23 mouse cellular contexts compared by ENCODE assay signal in the genomic region with DNA sequence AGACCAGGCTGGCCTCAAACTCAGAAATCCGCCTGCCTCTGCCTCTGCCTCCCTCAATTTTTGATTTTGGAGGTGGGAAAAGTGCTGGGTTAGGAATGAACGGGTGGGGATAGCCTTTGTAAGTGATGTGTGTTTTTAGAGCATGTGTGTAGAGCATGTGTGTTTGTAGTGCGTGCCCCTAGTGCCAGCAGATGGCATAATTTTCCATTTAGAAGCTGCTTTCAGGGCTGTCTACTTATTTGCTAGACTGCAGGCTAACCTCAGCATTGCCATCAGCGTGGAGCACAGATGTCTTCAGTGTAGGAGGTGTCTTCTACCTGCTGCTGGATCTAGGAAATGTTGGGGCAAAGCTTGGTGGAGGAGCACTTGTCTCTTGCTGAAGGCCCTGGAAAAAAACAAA. TPM values are rescaled to one million over a fixed set of nuclear protein-coding genes. Genes with fewer than 3 reads are reported as not detected.
DNase-seq lines count a peak whose midpoint lies in the region; ATAC-seq and TF ChIP-seq lines count a peak whose summit lies in the region.
"Had no signal": no experiment of that assay in that cellular context is flagged by ENCODE, and none has a peak within 500 bp of the region (broad histone marks: within the 10 kb centered on the region; RNA-seq: fewer than 3 reads in every experiment).

No protein-coding gene starts in this region.

- 61% methylated on average over 4 of the region's 4 CpGs for WGBS in intestine, postnatal 0 days
- WGBS in intestine, embryonic 15.5 days: 68% methylated on average over 4 of the region's 4 CpGs
- 84% methylated on average over 4 of the region's 4 CpGs for WGBS in midbrain, postnatal 0 days
- 73% methylated on average over 4 of the region's 4 CpGs for WGBS in midbrain, embryonic 16.5 days
- 55% methylated on average over 4 of the region's 4 CpGs for WGBS in stomach, postnatal 0 days

- peak; percentile 14 for DNase-seq in midbrain, postnatal 0 days (ENCODE audit: low spot score)
- peak; percentile 58 for DNase-seq in R1 (ENCODE audit: low read depth, low spot score)
- no peak for DNase-seq in stomach, postnatal 0 days (ENCODE audit: low spot score)
- DNase-seq in adrenal gland, adult (ENCODE audit: inconsistent age in 2 of 2, low spot score in 1 of 2): no peak
- no peak for DNase-seq in right cerebral cortex, postnatal 10 days (ENCODE audit: low spot score in 2 of 2)
- DNase-seq: adrenal gland, adult 8-10 months; cerebellum, adult 18-20 months; gastrocnemius, postnatal 14 days; kidney, postnatal 4 days; left cerebral cortex, postnatal 4 days; right cerebral cortex, postnatal 14 days; thymus, postnatal 14 days had no signal

- no peaks in the 10 kb centered on the region for H3K9me3 ChIP-seq in intestine, postnatal 0 days (ENCODE audit: control insufficient read depth)
- no peaks in the 10 kb centered on the region for H3K9me3 ChIP-seq in intestine, embryonic 15.5 days
- H3K9me3 ChIP-seq in midbrain, postnatal 0 days (ENCODE audit: low read length): no peaks in the 10 kb centered on the region
- no peaks in the 10 kb centered on the region for H3K9me3 ChIP-seq in midbrain, embryonic 16.5 days (replicated peaks; ENCODE audit: control insufficient read depth, low read length, poor library complexity, severe bottlenecking)
- no peaks in the 10 kb centered on the region for H3K9me3 ChIP-seq in stomach, postnatal 0 days (ENCODE audit: control insufficient read depth, low read length)
- H3K9me3 ChIP-seq: embryonic facial prominence, embryonic 12.5 days; hindbrain, embryonic 10.5 days; liver, embryonic 12.5 days; lung, embryonic 15.5 days; neural tube, embryonic 12.5 days had no signal

- no peak for TF ChIP-seq EP300 in stomach, postnatal 0 days (optimal IDR thresholded peaks at IDR 0.05)

- H3K27ac ChIP-seq in intestine, postnatal 0 days (ENCODE audit: low read depth, low read length): no peak overlapping the region
- H3K27ac ChIP-seq in intestine, embryonic 15.5 days: no peak overlapping the region
- no peak overlapping the region for H3K27ac ChIP-seq in midbrain, postnatal 0 days (ENCODE audit: low read depth, low read length)
- H3K27ac ChIP-seq in midbrain, embryonic 16.5 days (ENCODE audit: low read length): no peak overlapping the region
- H3K27ac ChIP-seq in stomach, postnatal 0 days (replicated peaks): no peak overlapping the region
- H3K27ac ChIP-seq: embryonic facial prominence, embryonic 12.5 days; hindbrain, embryonic 10.5 days; liver, embryonic 12.5 days; lung, embryonic 15.5 days; neural tube, embryonic 12.5 days had no signal

- no peaks in the 10 kb centered on the region for H3K4me1 ChIP-seq in intestine, postnatal 0 days (replicated peaks; ENCODE audit: control insufficient read depth, insufficient read depth, low read length)
- no peaks in the 10 kb centered on the region for H3K4me1 ChIP-seq in intestine, embryonic 15.5 days (replicated peaks)
- H3K4me1 ChIP-seq in midbrain, postnatal 0 days (ENCODE audit: insufficient read depth, low read length): no peaks in the 10 kb centered on the region
- H3K4me1 ChIP-seq in midbrain, embryonic 16.5 days (ENCODE audit: control insufficient read depth, insufficient read depth, low read length): no peaks in the 10 kb centered on the region
- no peaks in the 10 kb centered on the region for H3K4me1 ChIP-seq in stomach, postnatal 0 days (replicated peaks; ENCODE audit: control insufficient read depth, insufficient read depth)
- H3K4me1 ChIP-seq: embryonic facial prominence, embryonic 12.5 days; hindbrain, embryonic 10.5 days; liver, embryonic 12.5 days; neural tube, embryonic 12.5 days had no signal

- no peak for ATAC-seq in intestine, postnatal 0 days
- ATAC-seq in intestine, embryonic 15.5 days: no peak
- 0 out of 2 replicates have a peak, but pooled peaks have one; percentile 38 for ATAC-seq in midbrain, postnatal 0 days (ENCODE audit: low FRiP score)
- no peak for ATAC-seq in midbrain, embryonic 16.5 days
- ATAC-seq in stomach, postnatal 0 days (ENCODE audit: low FRiP score, low TSS enrichment): no peak
- ATAC-seq: intestine, embryonic 16.5 days; liver, embryonic 12.5 days had no signal

- H3K9ac ChIP-seq in intestine, postnatal 0 days (ENCODE audit: low read depth, low read length): no peak overlapping the region
- H3K9ac ChIP-seq in intestine, embryonic 15.5 days: no peak overlapping the region
- H3K9ac ChIP-seq in midbrain, postnatal 0 days (replicated peaks; ENCODE audit: low read length, poor library complexity, severe bottlenecking): no peak overlapping the region
- no peak overlapping the region for H3K9ac ChIP-seq in midbrain, embryonic 16.5 days (ENCODE audit: low read depth, low read length)
- no peak overlapping the region for H3K9ac ChIP-seq in stomach, postnatal 0 days (ENCODE audit: low read length)
- H3K9ac ChIP-seq: embryonic facial prominence, embryonic 12.5 days; liver, embryonic 12.5 days; lung, embryonic 15.5 days; neural tube, embryonic 12.5 days had no signal

- peak; percentile 18; the same call in 1 of the 2 replicates for TF ChIP-seq CTCF in intestine, postnatal 0 days (IDR thresholded peaks at IDR 0.05; ENCODE audit: low read depth)
- TF ChIP-seq CTCF in midbrain, postnatal 0 days (IDR thresholded peaks at IDR 0.05): peak; percentile 49
- TF ChIP-seq CTCF in stomach, postnatal 0 days (IDR thresholded peaks at IDR 0.05; ENCODE audit: low read depth): 0 out of 2 replicates have a peak, but pooled peaks have one; percentile 10

- no peak overlapping the region for H3K4me3 ChIP-seq in intestine, postnatal 0 days (ENCODE audit: low read depth, low read length)
- no peak overlapping the region for H3K4me3 ChIP-seq in intestine, embryonic 15.5 days (replicated peaks)
- H3K4me3 ChIP-seq in midbrain, postnatal 0 days (ENCODE audit: low read depth, low read length): no peak overlapping the region
- no peak overlapping the region for H3K4me3 ChIP-seq in midbrain, embryonic 16.5 days (ENCODE audit: low read depth, low read length)
- H3K4me3 ChIP-seq in stomach, postnatal 0 days (ENCODE audit: low read depth, low read length): no peak overlapping the region
- H3K4me3 ChIP-seq: embryonic facial prominence, embryonic 12.5 days; hindbrain, embryonic 10.5 days; liver, embryonic 12.5 days; lung, embryonic 15.5 days; neural tube, embryonic 12.5 days had no signal

- H3K36me3 ChIP-seq in intestine, postnatal 0 days (ENCODE audit: control insufficient read depth, insufficient read depth): no peaks in the 10 kb centered on the region
- no peaks in the 10 kb centered on the region for H3K36me3 ChIP-seq in intestine, embryonic 15.5 days
- H3K36me3 ChIP-seq in midbrain, postnatal 0 days (ENCODE audit: insufficient read depth, low read length): no peaks in the 10 kb centered on the region
- H3K36me3 ChIP-seq in midbrain, embryonic 16.5 days (ENCODE audit: control insufficient read depth, insufficient read depth, low read length): no peaks in the 10 kb centered on the region
- H3K36me3 ChIP-seq in stomach, postnatal 0 days (ENCODE audit: control insufficient read depth, insufficient read depth, low read length): no peaks in the 10 kb centered on the region
- H3K36me3 ChIP-seq: embryonic facial prominence, embryonic 12.5 days; hindbrain, embryonic 10.5 days; liver, embryonic 12.5 days; lung, embryonic 15.5 days; neural tube, embryonic 12.5 days had no signal

- no peak overlapping the region for H3K4me2 ChIP-seq in intestine, postnatal 0 days (replicated peaks; ENCODE audit: low read depth)
- H3K4me2 ChIP-seq in intestine, embryonic 15.5 days (replicated peaks): no peak overlapping the region
- H3K4me2 ChIP-seq in midbrain, postnatal 0 days (ENCODE audit: low read depth, low read length, poor library complexity, severe bottlenecking): no peak overlapping the region
- no peak overlapping the region for H3K4me2 ChIP-seq in midbrain, embryonic 16.5 days (ENCODE audit: low read length)
- H3K4me2 ChIP-seq in stomach, postnatal 0 days (replicated peaks; ENCODE audit: low read depth): no peak overlapping the region
- H3K4me2 ChIP-seq: embryonic facial prominence, embryonic 12.5 days; liver, embryonic 12.5 days; lung, embryonic 15.5 days; neural tube, embryonic 12.5 days had no signal

- no peaks in the 10 kb centered on the region for H3K27me3 ChIP-seq in intestine, postnatal 0 days (replicated peaks; ENCODE audit: control insufficient read depth, insufficient read depth, low read length)
- no peaks in the 10 kb centered on the region for H3K27me3 ChIP-seq in intestine, embryonic 15.5 days (replicated peaks)
- H3K27me3 ChIP-seq in midbrain, postnatal 0 days (ENCODE audit: insufficient read depth, low read length): no peaks in the 10 kb centered on the region
- 0 out of 2 replicates have a peak, but pooled peaks cover 5% of the 10 kb centered on the region for H3K27me3 ChIP-seq in midbrain, embryonic 16.5 days (ENCODE audit: control insufficient read depth, insufficient read depth, low read depth, low read length)
- no peaks in the 10 kb centered on the region for H3K27me3 ChIP-seq in stomach, postnatal 0 days (ENCODE audit: control insufficient read depth, insufficient read depth, low read length)

RNA-seq across cellular contexts. Expression of a gene that starts 1.5 kb away (rescaled TPM):
- polyA plus RNA-seq in intestine, postnatal 0 days (2015; fragmentation: Nextera tagmentation; extraction: Ambion mirVana): 0.08 and 0.12 TPM in 2 replicates
- 0.20 and 0.21 TPM in 2 replicates for polyA plus RNA-seq in intestine, embryonic 15.5 days (2015; fragmentation: Nextera tagmentation; extraction: Ambion mirVana)
- total RNA-seq in midbrain, postnatal 0 days (2014; rRNA removed): 0.09 and 0.16 TPM in 2 replicates
- polyA plus RNA-seq in midbrain, postnatal 0 days (2015; fragmentation: Nextera tagmentation; extraction: Ambion mirVana): 0.07 and 0.10 TPM in 2 replicates
- polyA plus RNA-seq in midbrain, embryonic 16.5 days (2015; fragmentation: Nextera tagmentation; extraction: Ambion mirVana): not detected in 2 replicates
- 0.06 and 0.07 TPM in 2 replicates for polyA plus RNA-seq in stomach, postnatal 0 days (2015; fragmentation: Nextera tagmentation; extraction: Ambion mirVana)
- total RNA-seq: adrenal gland, adult 8-10 months; gastrocnemius, postnatal 14 days; heart, adult 8-10 months; layer of hippocampus, postnatal 25 days; left cerebral cortex, postnatal 4 days had no signal
- polyA plus RNA-seq: liver, embryonic 12.5 days had no signal

Comparison
In these comparisons a context has a peak if more than half of its experiments do, and no peak if none do; other contexts are left out.
1. DNase-seq: peak in midbrain, postnatal 0 days (single experiment) and R1 (single experiment); none in stomach, postnatal 0 days (single experiment), adrenal gland, adult (0 of 2) and right cerebral cortex, postnatal 10 days (0 of 2).
2. Peak in every context shown above with its lines, with median percentiles within 50 percentile points of each other: CTCF ChIP-seq.